Mouse (Mus musculus): ENCODE data around the gene Gm3278. TPM values are rescaled to one million over a fixed set of nuclear protein-coding genes. Genes with fewer than 3 reads are reported as not detected.
"Not testable (repeated sequence)": the region's sequence is repeated elsewhere in the genome, so short reads cannot be mapped to it uniquely, and the experiment has no call there.

Gene Gm3278
- polyA plus RNA-seq (2015; fragmentation: Nextera tagmentation; extraction: Ambion mirVana): 0.29 and 0.33 TPM in 2 replicates

GRCm38 (mm10) chr14:4892116-4892515, at the start of gene Gm3278:
TSS of gene Gm3278 (plus strand) at chr14:4892416.
- WGBS: 80% methylated on average over 1 of the region's 3 CpGs

GRCm38 (mm10) chr14:4855299-4855980, 36.8 kb upstream of the Gm3278 start, which contains the start of gene Gm3264:
TSS of gene Gm3264 (plus strand) at chr14:4855576.
- not testable (repeated sequence) for ATAC-seq (ENCODE audit: low read depth)
- H3K9ac ChIP-seq: peak within 1 kb of the TSS; percentile 69

More at GRCm38 (mm10) chr14:4892116-4892515, at the start of gene Gm3278:
- not testable (repeated sequence) for H3K27ac ChIP-seq (replicated peaks); H3K36me3 ChIP-seq; H3K4me1 ChIP-seq (replicated peaks); H3K27me3 ChIP-seq; ATAC-seq (ENCODE audit: low read depth); H3K4me2 ChIP-seq; H3K4me3 ChIP-seq; H3K9me3 ChIP-seq; H3K9ac ChIP-seq

More at GRCm38 (mm10) chr14:4855299-4855980, 36.8 kb upstream of the Gm3278 start, which contains the start of gene Gm3264:
- H3K27ac ChIP-seq (replicated peaks); H3K36me3 ChIP-seq; H3K4me1 ChIP-seq (replicated peaks); H3K9me3 ChIP-seq; H3K27me3 ChIP-seq: not testable (repeated sequence)
- Histone ChIP-seq H3K4me2 (peak within 1 kb of the TSS; percentile 53), H3K4me3 (peak within 1 kb of the TSS; percentile 42)
- WGBS: 6% methylated on average over 47 of the region's 59 CpGs

Other genes with a start within 250 kb of the Gm3278 start
- 0.47 TPM in 1 of 2 replicates, not detected in the other for gene Gm3239, start 228.2 kb upstream of the Gm3278 start, polyA plus RNA-seq (2015; fragmentation: Nextera tagmentation; extraction: Ambion mirVana)
- not detected in 2 replicates for gene Gm7876, start 183.2 kb upstream of the Gm3278 start, polyA plus RNA-seq (2015; fragmentation: Nextera tagmentation; extraction: Ambion mirVana)
- gene Gm3252, start 165.6 kb upstream of the Gm3278 start, polyA plus RNA-seq (2015; fragmentation: Nextera tagmentation; extraction: Ambion mirVana): 1.6 and 2.2 TPM in 2 replicates
- gene Gm9602, start 116.1 kb upstream of the Gm3278 start, polyA plus RNA-seq (2015; fragmentation: Nextera tagmentation; extraction: Ambion mirVana): not detected in 2 replicates
- gene Gm3269, start 54.3 kb upstream of the Gm3278 start, polyA plus RNA-seq (2015; fragmentation: Nextera tagmentation; extraction: Ambion mirVana): not detected in 2 replicates
- 2.2 and 3.2 TPM in 2 replicates for gene Gm3264, start 36.8 kb upstream of the Gm3278 start, polyA plus RNA-seq (2015; fragmentation: Nextera tagmentation; extraction: Ambion mirVana)
- not detected in 2 replicates for gene Gm8297, start 91.5 kb downstream of the Gm3278 start, polyA plus RNA-seq (2015; fragmentation: Nextera tagmentation; extraction: Ambion mirVana)
- gene Gm3298, start 123.5 kb downstream of the Gm3278 start, polyA plus RNA-seq (2015; fragmentation: Nextera tagmentation; extraction: Ambion mirVana): 1.8 TPM in 1 of 2 replicates, not detected in the other
- not detected in 2 replicates for gene 4930555G01Rik, start 158.2 kb downstream of the Gm3278 start, polyA plus RNA-seq (2015; fragmentation: Nextera tagmentation; extraction: Ambion mirVana)
- gene Gm8281, start 178.6 kb downstream of the Gm3278 start, polyA plus RNA-seq (2015; fragmentation: Nextera tagmentation; extraction: Ambion mirVana): 6.8 and 6.9 TPM in 2 replicates
- gene Gm8279, start 239.1 kb downstream of the Gm3278 start, polyA plus RNA-seq (2015; fragmentation: Nextera tagmentation; extraction: Ambion mirVana): not detected in 2 replicates

Data from neural tube, embryonic 13.5 days (tissue).